Mouse (Mus musculus): ENCODE measurements at regions not wholly inside any gene's neighbourhood (a gene's known extent, or its start where the extent isn't known, plus 50 kb on each side); places are given as distances from the start of the nearest gene placed in this dataset.
A peak's percentile ranks its signal among the peaks of the same experiment; 100 is the strongest.

DNA sequence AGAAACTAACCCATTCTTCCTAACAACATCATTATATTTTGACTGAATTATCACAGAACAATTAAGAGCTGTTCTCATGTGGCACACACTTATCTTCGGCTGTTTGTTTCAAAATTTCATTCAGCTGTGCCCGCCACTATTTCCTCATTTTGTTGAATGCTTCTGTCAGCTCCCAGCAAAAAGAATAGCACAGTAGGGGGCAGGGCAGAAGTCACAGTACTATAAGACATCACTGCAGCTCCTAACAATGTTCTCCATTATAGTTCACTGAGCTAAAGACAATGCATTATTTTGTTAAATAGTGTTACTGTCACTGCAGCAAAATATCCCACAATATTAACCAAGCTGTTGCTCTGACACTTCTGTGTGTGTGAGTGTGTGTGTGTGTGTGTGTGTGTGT lies 465.7 kb downstream of the Kctd12 start:
- Histone ChIP-seq H3K36me3 (ENCODE audit: control insufficient read depth, insufficient read depth, low read length) (no peaks in the 10 kb centered on the region), H3K9ac (ENCODE audit: low read depth, low read length) (no peak overlapping the region), H3K27me3 (replicated peaks; ENCODE audit: control insufficient read depth, insufficient read depth, low read length) (no peaks in the 10 kb centered on the region), H3K4me3 (ENCODE audit: low read length) (no peak overlapping the region), H3K27ac (ENCODE audit: low read length) (no peak overlapping the region), H3K4me1 (ENCODE audit: control insufficient read depth, insufficient read depth, low read length) (no peaks in the 10 kb centered on the region), H3K4me2 (ENCODE audit: low read depth, low read length) (no peak overlapping the region), H3K9me3 (ENCODE audit: control insufficient read depth, low read length) (no peaks in the 10 kb centered on the region)
- no peak for ATAC-seq
- 40% methylated on average over 2 of the region's 2 CpGs for WGBS

DNA sequence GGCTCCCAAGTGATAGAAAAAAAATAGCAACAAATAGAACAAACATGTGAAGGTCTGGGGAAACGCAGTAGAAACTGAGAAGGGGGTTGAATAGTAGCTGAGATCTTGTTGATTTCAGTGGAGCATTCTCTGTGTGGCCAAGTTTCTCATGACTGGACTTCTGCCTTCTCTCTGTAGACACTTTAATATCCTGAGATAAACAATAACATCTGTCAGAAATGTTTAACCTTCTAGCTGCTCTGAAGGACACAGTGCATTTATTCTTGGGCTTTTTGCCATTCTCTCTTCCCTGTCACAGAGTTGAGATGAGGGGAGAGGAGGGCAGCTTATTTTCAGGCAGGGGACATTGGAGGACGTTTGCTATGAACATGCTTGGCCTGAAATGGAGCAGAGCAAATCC lies 467.9 kb downstream of the Kctd12 start:
- no peak overlapping the region for H3K4me2 ChIP-seq (ENCODE audit: low read depth, low read length)
- peak; percentile 55 for ATAC-seq
- H3K36me3 ChIP-seq (ENCODE audit: control insufficient read depth, insufficient read depth, low read length) = no peaks in the 10 kb centered on the region
- H3K9me3 ChIP-seq (ENCODE audit: control insufficient read depth, low read length) = no peaks in the 10 kb centered on the region
- no peaks in the 10 kb centered on the region for H3K4me1 ChIP-seq (ENCODE audit: control insufficient read depth, insufficient read depth, low read length)
- WGBS = 34% methylated on average over 2 of the region's 2 CpGs
- no peak overlapping the region for H3K9ac ChIP-seq (ENCODE audit: low read depth, low read length)
- no peaks in the 10 kb centered on the region for H3K27me3 ChIP-seq (replicated peaks; ENCODE audit: control insufficient read depth, insufficient read depth, low read length)
- no peak overlapping the region for H3K4me3 ChIP-seq (ENCODE audit: low read length)
- no peak overlapping the region for H3K27ac ChIP-seq (ENCODE audit: low read length)

- no peak overlapping the region for H3K27ac ChIP-seq (ENCODE audit: low read length)
- no peak overlapping the region for H3K4me3 ChIP-seq (ENCODE audit: low read length)
- H3K4me1 ChIP-seq (ENCODE audit: control insufficient read depth, insufficient read depth, low read length) = no peaks in the 10 kb centered on the region
- H3K9me3 ChIP-seq (ENCODE audit: control insufficient read depth, low read length) = no peaks in the 10 kb centered on the region
- no peak overlapping the region for H3K9ac ChIP-seq (ENCODE audit: low read depth, low read length)
- no peaks in the 10 kb centered on the region for H3K27me3 ChIP-seq (replicated peaks; ENCODE audit: control insufficient read depth, insufficient read depth, low read length)
- H3K4me2 ChIP-seq (ENCODE audit: low read depth, low read length) = no peak overlapping the region
- WGBS = 43% methylated on average over 3 of the region's 3 CpGs
- ATAC-seq = no peak
- no peaks in the 10 kb centered on the region for H3K36me3 ChIP-seq (ENCODE audit: control insufficient read depth, insufficient read depth, low read length)
Measured at GRCm38 (mm10) chr14:102512651-102513050, 469.8 kb downstream of the Kctd12 start.

DNA sequence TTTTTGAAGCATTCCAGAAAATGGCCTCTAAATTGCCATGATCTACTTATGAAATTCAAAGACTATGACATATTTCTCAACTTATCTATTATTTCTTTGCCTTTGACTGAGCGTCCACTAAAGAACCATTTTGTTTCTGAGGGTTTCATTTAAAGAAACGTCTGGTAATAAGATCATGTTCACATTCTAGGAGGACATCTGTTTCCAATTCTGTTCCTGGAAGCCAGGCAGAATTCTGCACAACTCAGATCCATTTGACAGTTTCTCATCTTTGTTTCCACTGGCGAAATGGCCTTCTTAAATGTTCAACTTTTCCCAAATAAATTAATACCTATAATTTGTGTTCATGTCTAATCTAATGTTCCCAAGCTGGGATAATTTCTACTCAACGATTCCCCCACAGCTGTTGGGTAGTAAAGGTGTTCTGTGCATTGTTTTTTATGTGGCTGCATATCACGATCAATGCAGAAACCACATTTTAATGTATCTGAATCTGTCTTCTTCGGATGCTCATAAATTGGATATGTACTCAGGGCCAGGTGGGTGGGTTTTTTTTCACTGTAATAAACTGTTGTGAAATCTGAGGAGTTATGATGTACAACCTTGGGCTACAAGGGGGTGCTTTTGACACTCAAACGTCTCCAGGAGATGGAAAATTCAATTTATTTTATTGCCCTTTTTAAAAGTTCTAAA lies 470.6 kb downstream of the Kctd12 start:
- no peak for ATAC-seq
- Histone ChIP-seq H3K36me3 (ENCODE audit: control insufficient read depth, insufficient read depth, low read length) (no peaks in the 10 kb centered on the region), H3K9ac (ENCODE audit: low read depth, low read length) (no peak overlapping the region), H3K4me1 (ENCODE audit: control insufficient read depth, insufficient read depth, low read length) (no peaks in the 10 kb centered on the region), H3K4me2 (ENCODE audit: low read depth, low read length) (no peak overlapping the region), H3K4me3 (ENCODE audit: low read length) (no peak overlapping the region), H3K9me3 (ENCODE audit: control insufficient read depth, low read length) (no peaks in the 10 kb centered on the region), H3K27ac (ENCODE audit: low read length) (no peak overlapping the region), H3K27me3 (replicated peaks; ENCODE audit: control insufficient read depth, insufficient read depth, low read length) (no peaks in the 10 kb centered on the region)
- WGBS = 76% methylated on average over 7 of the region's 7 CpGs

GRCm38 (mm10) chr14:102510387-102510786 lies 472.1 kb downstream of the Kctd12 start:
- peak; percentile 16; the same call in 1 of the 2 replicates for ATAC-seq
- Histone ChIP-seq H3K27me3 (replicated peaks; ENCODE audit: control insufficient read depth, insufficient read depth, low read length) (no peaks in the 10 kb centered on the region), H3K9ac (ENCODE audit: low read depth, low read length) (no peak overlapping the region), H3K4me2 (ENCODE audit: low read depth, low read length) (no peak overlapping the region), H3K4me3 (ENCODE audit: low read length) (no peak overlapping the region), H3K9me3 (ENCODE audit: control insufficient read depth, low read length) (no peaks in the 10 kb centered on the region), H3K27ac (ENCODE audit: low read length) (no peak overlapping the region), H3K36me3 (ENCODE audit: control insufficient read depth, insufficient read depth, low read length) (no peaks in the 10 kb centered on the region), H3K4me1 (ENCODE audit: control insufficient read depth, insufficient read depth, low read length) (no peaks in the 10 kb centered on the region)
- 30% methylated on average over 4 of the region's 4 CpGs for WGBS

GRCm38 (mm10) chr14:102505696-102506321 lies 476.6 kb downstream of the Kctd12 start:
- Histone ChIP-seq H3K4me2 (ENCODE audit: low read depth, low read length) (no peak overlapping the region), H3K27me3 (replicated peaks; ENCODE audit: control insufficient read depth, insufficient read depth, low read length) (no peaks in the 10 kb centered on the region), H3K4me3 (ENCODE audit: low read length) (no peak overlapping the region), H3K4me1 (ENCODE audit: control insufficient read depth, insufficient read depth, low read length) (no peaks in the 10 kb centered on the region), H3K27ac (ENCODE audit: low read length) (no peak overlapping the region), H3K9me3 (ENCODE audit: control insufficient read depth, low read length) (no peaks in the 10 kb centered on the region), H3K36me3 (ENCODE audit: control insufficient read depth, insufficient read depth, low read length) (no peaks in the 10 kb centered on the region), H3K9ac (ENCODE audit: low read depth, low read length) (no peak overlapping the region)
- no peak for ATAC-seq
- 74% methylated on average over 3 of the region's 3 CpGs for WGBS

DNA sequence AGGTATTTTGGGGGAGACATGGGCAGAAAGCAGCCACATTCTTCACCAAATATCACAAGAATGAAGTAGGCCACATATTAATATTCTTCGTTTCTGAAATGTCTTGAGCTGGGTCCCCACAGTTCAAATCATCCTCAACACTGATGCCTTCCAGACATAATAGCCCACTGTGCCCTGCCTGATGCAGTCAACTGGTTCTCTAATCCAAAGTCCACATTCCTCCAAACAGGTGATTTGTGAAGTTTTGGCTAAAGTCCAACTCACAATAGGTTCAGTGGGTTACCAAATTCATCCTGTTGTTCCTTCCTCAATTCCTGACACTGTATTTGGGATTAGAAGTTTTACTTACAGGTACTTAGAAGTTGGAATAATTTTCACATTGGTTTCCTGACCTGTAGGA lies 485.3 kb downstream of the Kctd12 start:
- H3K27ac ChIP-seq (ENCODE audit: low read length) = no peak overlapping the region
- no peak overlapping the region for H3K4me2 ChIP-seq (ENCODE audit: low read depth, low read length)
- no peaks in the 10 kb centered on the region for H3K36me3 ChIP-seq (ENCODE audit: control insufficient read depth, insufficient read depth, low read length)
- ATAC-seq = no peak
- 90% methylated on average over 1 of the region's 1 CpGs for WGBS
- H3K4me3 ChIP-seq (ENCODE audit: low read length) = no peak overlapping the region
- H3K9ac ChIP-seq (ENCODE audit: low read depth, low read length) = no peak overlapping the region
- no peaks in the 10 kb centered on the region for H3K4me1 ChIP-seq (ENCODE audit: control insufficient read depth, insufficient read depth, low read length)
- H3K9me3 ChIP-seq (ENCODE audit: control insufficient read depth, low read length) = no peaks in the 10 kb centered on the region
- no peaks in the 10 kb centered on the region for H3K27me3 ChIP-seq (replicated peaks; ENCODE audit: control insufficient read depth, insufficient read depth, low read length)

GRCm38 (mm10) chr14:102492376-102492775 lies 490.1 kb downstream of the Kctd12 start:
- no peak overlapping the region for H3K4me2 ChIP-seq (ENCODE audit: low read depth, low read length)
- WGBS = 61% methylated on average over 2 of the region's 2 CpGs
- no peak overlapping the region for H3K4me3 ChIP-seq (ENCODE audit: low read length)
- no peaks in the 10 kb centered on the region for H3K27me3 ChIP-seq (replicated peaks; ENCODE audit: control insufficient read depth, insufficient read depth, low read length)
- no peak overlapping the region for H3K27ac ChIP-seq (ENCODE audit: low read length)
- H3K9me3 ChIP-seq (ENCODE audit: control insufficient read depth, low read length) = no peaks in the 10 kb centered on the region
- no peaks in the 10 kb centered on the region for H3K4me1 ChIP-seq (ENCODE audit: control insufficient read depth, insufficient read depth, low read length)
- no peaks in the 10 kb centered on the region for H3K36me3 ChIP-seq (ENCODE audit: control insufficient read depth, insufficient read depth, low read length)
- no peak overlapping the region for H3K9ac ChIP-seq (ENCODE audit: low read depth, low read length)
- no peak for ATAC-seq

DNA sequence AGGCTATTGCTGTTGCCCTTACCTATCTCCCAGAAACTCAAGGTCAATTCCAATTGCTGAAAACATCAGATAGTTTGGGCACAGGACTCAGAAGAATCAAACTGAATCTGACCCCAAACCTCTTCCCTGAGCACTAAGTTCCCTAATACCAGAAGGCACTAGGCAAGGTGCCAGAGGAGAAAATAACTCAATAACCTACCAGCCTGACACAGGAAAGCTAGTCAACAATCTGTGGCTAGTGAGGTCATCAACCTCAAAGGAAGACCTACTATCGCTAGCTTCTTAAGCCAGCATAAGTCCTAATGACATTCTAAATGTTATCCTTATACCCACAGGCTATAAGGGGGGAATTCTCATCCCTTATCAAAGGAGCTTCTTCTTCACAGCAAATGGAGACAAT lies 491.2 kb downstream of the Kctd12 start:
- ATAC-seq = no peak
- no peaks in the 10 kb centered on the region for H3K4me1 ChIP-seq (ENCODE audit: control insufficient read depth, insufficient read depth, low read length)
- H3K9me3 ChIP-seq (ENCODE audit: control insufficient read depth, low read length) = no peaks in the 10 kb centered on the region
- H3K27me3 ChIP-seq (replicated peaks; ENCODE audit: control insufficient read depth, insufficient read depth, low read length) = no peaks in the 10 kb centered on the region
- no peak overlapping the region for H3K4me3 ChIP-seq (ENCODE audit: low read length)
- H3K9ac ChIP-seq (ENCODE audit: low read depth, low read length) = no peak overlapping the region
- H3K4me2 ChIP-seq (ENCODE audit: low read depth, low read length) = no peak overlapping the region
- WGBS = 95% methylated on average over 1 of the region's 1 CpGs
- no peaks in the 10 kb centered on the region for H3K36me3 ChIP-seq (ENCODE audit: control insufficient read depth, insufficient read depth, low read length)
- H3K27ac ChIP-seq (ENCODE audit: low read length) = no peak overlapping the region

- 87% methylated on average over 2 of the region's 2 CpGs for whole genome bisulfite sequencing
- Histone ChIP-seq H3K9me3 (ENCODE audit: control insufficient read depth, low read length) (no peaks in the 10 kb centered on the region), H3K9ac (ENCODE audit: low read depth, low read length) (no peak overlapping the region), H3K4me3 (ENCODE audit: low read length) (no peak overlapping the region), H3K27ac (ENCODE audit: low read length) (no peak overlapping the region), H3K4me2 (ENCODE audit: low read depth, low read length) (no peak overlapping the region), H3K36me3 (ENCODE audit: control insufficient read depth, insufficient read depth, low read length) (no peaks in the 10 kb centered on the region), H3K27me3 (replicated peaks; ENCODE audit: control insufficient read depth, insufficient read depth, low read length) (no peaks in the 10 kb centered on the region), H3K4me1 (ENCODE audit: control insufficient read depth, insufficient read depth, low read length) (no peaks in the 10 kb centered on the region)
- ATAC-seq = no peak
Measured at GRCm38 (mm10) chr14:102477162-102477561, 505.3 kb downstream of the Kctd12 start.
